In genomic region chr7:16614171-16614887, GRCm38 (mm10) we compare ENCODE assay signal across 8 mouse cellular contexts. TPM values are rescaled to one million over a fixed set of nuclear protein-coding genes. Genes with fewer than 3 reads are reported as not detected.
DNase-seq lines count a peak whose midpoint lies in the region; ATAC-seq and TF ChIP-seq lines count a peak whose summit lies in the region.

No protein-coding gene starts in this region.

- peak overlapping the region; percentile 100 for H3K27ac ChIP-seq in embryonic facial prominence, embryonic 14.5 days (replicated peaks; ENCODE audit: low read depth, low read length)
- peak overlapping the region; percentile 99 for H3K27ac ChIP-seq in heart, embryonic 12.5 days (ENCODE audit: poor library complexity, severe bottlenecking)
- H3K27ac ChIP-seq in layer of hippocampus, adult 2 months, result peak overlapping the region; percentile 99
- H3K27ac ChIP-seq in small intestine, adult 2 months (ENCODE audit: insufficient read depth, low read depth, low read length), result peak overlapping the region; percentile 84

- no peak for TF ChIP-seq CTCF in layer of hippocampus, adult 2 months (conservative IDR thresholded peaks at IDR 0.05)
- TF ChIP-seq CTCF in small intestine, adult 2 months (IDR thresholded peaks at IDR 0.05; ENCODE audit: extremely low read depth, insufficient read length, insufficient replicate concordance, low read depth, low read length), result no peak

- no peaks in the 10 kb centered on the region for H3K9me3 ChIP-seq in embryonic facial prominence, embryonic 14.5 days (ENCODE audit: control insufficient read depth, low read length)
- H3K9me3 ChIP-seq in heart, embryonic 12.5 days (replicated peaks), result no peaks in the 10 kb centered on the region
- no peaks in the 10 kb centered on the region for H3K9me3 ChIP-seq in megakaryocyte, embryonic 14.5 days

- H3K9ac ChIP-seq in embryonic facial prominence, embryonic 14.5 days (ENCODE audit: low read depth, low read length), result peak overlapping the region; percentile 97
- H3K9ac ChIP-seq in heart, embryonic 12.5 days, result peak overlapping the region; percentile 95

- no peaks in the 10 kb centered on the region for H3K36me3 ChIP-seq in embryonic facial prominence, embryonic 14.5 days (ENCODE audit: control insufficient read depth, insufficient read depth, low read length)
- 0 out of 2 replicates have a peak, but pooled peaks cover 3% of the 10 kb centered on the region for H3K36me3 ChIP-seq in heart, embryonic 12.5 days
- peaks cover 2% of the 10 kb centered on the region for H3K36me3 ChIP-seq in megakaryocyte, embryonic 14.5 days (replicated peaks; ENCODE audit: low read length)
- no peaks in the 10 kb centered on the region for H3K36me3 ChIP-seq in small intestine, adult 2 months (ENCODE audit: control insufficient read depth, insufficient read depth, low read length)

- TF ChIP-seq POLR2A in small intestine, adult 2 months (IDR thresholded peaks at IDR 0.05; ENCODE audit: low read depth, low read length), result no peak

- DNase-seq in heart, adult 18-20 months, result peak; percentile 70 to 77
- no peak for DNase-seq in heart, postnatal 25 days (ENCODE audit: low spot score)
- DNase-seq in adrenal gland, postnatal 14 days, result peak; percentile 80
- peak; percentile 77 for DNase-seq in embryonic facial prominence, embryonic 14.5 days (ENCODE audit: low spot score)
- DNase-seq in layer of hippocampus, adult 2 months (ENCODE audit: low spot score in 2 of 2), result peak; percentile 39 to 48

- H3K4me2 ChIP-seq in embryonic facial prominence, embryonic 14.5 days (ENCODE audit: low read depth, low read length), result peak overlapping the region; percentile 66
- H3K4me2 ChIP-seq in heart, embryonic 12.5 days, result peak overlapping the region; percentile 88

- no peaks in the 10 kb centered on the region for H3K27me3 ChIP-seq in embryonic facial prominence, embryonic 14.5 days (replicated peaks; ENCODE audit: control insufficient read depth, insufficient read depth, low read length)
- H3K27me3 ChIP-seq in heart, embryonic 12.5 days (replicated peaks), result no peaks in the 10 kb centered on the region
- no peaks in the 10 kb centered on the region for H3K27me3 ChIP-seq in megakaryocyte, embryonic 14.5 days (replicated peaks)
- H3K27me3 ChIP-seq in small intestine, adult 2 months (ENCODE audit: control insufficient read depth, insufficient read depth, low read length), result peaks cover 7% of the 10 kb centered on the region; the same call in 1 of the 2 replicates

- H3K4me1 ChIP-seq in embryonic facial prominence, embryonic 14.5 days (ENCODE audit: control insufficient read depth, insufficient read depth, low read length), result peaks cover 28% of the 10 kb centered on the region
- H3K4me1 ChIP-seq in heart, embryonic 12.5 days (replicated peaks), result peaks cover 55% of the 10 kb centered on the region
- peaks cover 74% of the 10 kb centered on the region for H3K4me1 ChIP-seq in megakaryocyte, embryonic 14.5 days
- peaks cover 6% of the 10 kb centered on the region; the same call in 1 of the 2 replicates for H3K4me1 ChIP-seq in small intestine, adult 2 months (ENCODE audit: control insufficient read depth, insufficient read depth, insufficient read length, low read length)

- intact Hi-C loops in heart, postnatal 25 days (cut with DNase I), result loop anchor here (5.0 kb wide), 2 partner anchors 92 to 212 kb away; partner anchors contain the start of gene Zc3h4

- peak overlapping the region; percentile 84 for H3K4me3 ChIP-seq in embryonic facial prominence, embryonic 14.5 days (ENCODE audit: low read depth, low read length)
- H3K4me3 ChIP-seq in heart, embryonic 12.5 days, result peak overlapping the region; percentile 67
- H3K4me3 ChIP-seq in layer of hippocampus, adult 2 months, result peak overlapping the region; percentile 95
- peak overlapping the region; percentile 95 for H3K4me3 ChIP-seq in megakaryocyte, embryonic 14.5 days (replicated peaks)
- peak overlapping the region; percentile 72 for H3K4me3 ChIP-seq in small intestine, adult 2 months (ENCODE audit: low read depth, low read length)

- ATAC-seq in embryonic facial prominence, embryonic 14.5 days (ENCODE audit: low read depth), result peak; percentile 17
- peak; percentile 59 for ATAC-seq in heart, embryonic 12.5 days (ENCODE audit: insufficient number of reproducible peaks, low FRiP score)

- 0% methylated on average over 14 of the region's 101 CpGs for WGBS in embryonic facial prominence, embryonic 14.5 days
- under 1% methylated on average over 54 of the region's 101 CpGs for WGBS in heart, embryonic 12.5 days
- under 1% methylated on average over 73 of the region's 101 CpGs for whole genome bisulfite sequencing in small intestine, adult 2 months

RNA-seq across cellular contexts. Expression of gene Arhgap35, which starts 0.5 kb away (rescaled TPM):
- total RNA-seq in heart, adult 18-20 months (2021), result 10 to 100 TPM; 31.8 to 33.9 TPM
- total RNA-seq in heart, postnatal 25 days (2021), result 10 to 100 TPM; 34.2 to 35.8 TPM
- total RNA-seq in adrenal gland, postnatal 14 days (2021), result 55.2 and 57.6 TPM in 2 replicates
- 22.0 and 23.0 TPM in 2 replicates for polyA plus RNA-seq in embryonic facial prominence, embryonic 14.5 days (2014; fragmentation: Nextera tagmentation; extraction: Ambion mirVana)
- polyA plus RNA-seq in heart, embryonic 12.5 days (2016; fragmentation: Nextera tagmentation; extraction: Ambion mirVana), result 20.3 and 21.4 TPM in 2 replicates
- 100 to 1,000 TPM; 124 to 128 TPM for total RNA-seq in layer of hippocampus, adult 2 months (2021)
- polyA plus RNA-seq in megakaryocyte, embryonic 14.5 days (2012; ENCODE audit: insufficient read depth, low replicate concordance), result 2.7 TPM in 2 replicates
- 3.6 and 11.6 TPM in 2 replicates for polyA plus RNA-seq in small intestine, adult 2 months (2012; rRNA removed)
